Mouse (Mus musculus) small intestine, adult 2 months (tissue): ENCODE data around the gene Nfatc2. TPM values are rescaled to one million over a fixed set of nuclear protein-coding genes. Genes with fewer than 3 reads are reported as not detected.

Experiments
- H3K27ac ChIP-seq: fragments of 200-500 bp; 2 replicates; pipeline ENCODE4 v1.5.1; 2012; ENCODE audit warnings: low read depth, low read length, control low read depth, inconsistent platforms; ENCODE audit not compliant: insufficient read depth
- H3K27me3 ChIP-seq: fragments of 200-500 bp; 2 replicates; pipeline ENCODE4 v1.6.1; 2012; ENCODE audit warnings: mild to moderate bottlenecking, moderate library complexity, low read length, inconsistent platforms; ENCODE audit not compliant: control insufficient read depth, insufficient read depth
- H3K36me3 ChIP-seq: fragments of 200-500 bp; 2 replicates; pipeline ENCODE4 v1.6.1; 2012; ENCODE audit warnings: mild to moderate bottlenecking, low read length, control low read depth, inconsistent platforms; ENCODE audit not compliant: control insufficient read depth, insufficient read depth
- H3K4me1 ChIP-seq: fragments of 200-500 bp; 2 replicates; pipeline ENCODE4 v1.6.1; 2012; ENCODE audit warnings: low read length, inconsistent platforms, mixed read lengths; ENCODE audit not compliant: control insufficient read depth, insufficient read depth, insufficient read length
- H3K4me3 ChIP-seq: fragments of 200-500 bp; 2 replicates; pipeline ENCODE4 v1.5.1; 2012; ENCODE audit warnings: low read depth, mild to moderate bottlenecking, control low read depth, inconsistent platforms, low read length, moderate library complexity
- CTCF ChIP-seq: fragments of 200-500 bp; IDR thresholded peaks from 2 replicates; pipeline ENCODE4 v1.5.1; 2012; ENCODE audit warnings: low read depth, mild to moderate bottlenecking, control low read depth, inconsistent platforms, low read length, moderate library complexity, mixed read lengths; ENCODE audit not compliant: insufficient replicate concordance, insufficient read length; ENCODE audit errors: extremely low read depth
- POLR2A ChIP-seq: fragments of 200-500 bp; IDR thresholded peaks from 2 replicates; pipeline ENCODE4 v1.6.1; 2012; ENCODE audit warnings: low read depth, mild to moderate bottlenecking, control low read depth, inconsistent platforms, low read length, moderate library complexity
- WGBS: fragments of 180-500 bp; shearing (Covaris S2); methylation state at CpG from one replicate; pipeline ENCODE4 v1.1.7; 2018; 5-methylcytosine and 5-hydroxymethylcytosine counted together
- polyA plus RNA-seq: library from polyadenylated mRNA; depleted of rRNA; stranded (reverse); fragments of >200 nt; gene quantifications from 2 replicates; pipeline ENCODE4 v1.2.3, GENCODE M21; 2012

Gene Nfatc2
- polyA plus RNA-seq, 1 experiment, result 3.9 TPM

- no peaks in the 10 kb centered on the region for H3K27me3 ChIP-seq
- H3K4me1 ChIP-seq, result 0 out of 2 replicates have a peak, but pooled peaks cover 2% of the 10 kb centered on the region
- H3K4me3 ChIP-seq, result no peak overlapping the region
- 76% methylated on average over 9 of the region's 9 CpGs for WGBS
- H3K36me3 ChIP-seq, result no peaks in the 10 kb centered on the region
- H3K27ac ChIP-seq, result no peak overlapping the region
- no peak for TF ChIP-seq CTCF
- no peak for TF ChIP-seq POLR2A
Measured at GRCm38 (mm10) chr2:168608125-168608564, 6.7 kb upstream of the Nfatc2 start.

- 52% methylated on average over 16 of the region's 16 CpGs for WGBS
Measured at GRCm38 (mm10) chr2:168604655-168605070, 3.2 kb upstream of the Nfatc2 start.

GRCm38 (mm10) chr2:168602387-168602741, 907 bp upstream of the Nfatc2 start:
- Histone ChIP-seq H3K36me3 (no peaks in the 10 kb centered on the region), H3K4me1 (peaks cover 4% of the 10 kb centered on the region; the same call in 1 of the 2 replicates), H3K27ac (no peak overlapping the region), H3K27me3 (peaks cover 21% of the 10 kb centered on the region), H3K4me3 (no peak overlapping the region)
- WGBS, result 33% methylated on average over 12 of the region's 12 CpGs
- TF ChIP-seq CTCF, result no peak
- no peak for TF ChIP-seq POLR2A

More at GRCm38 (mm10) chr2:168604655-168605070, 3.2 kb upstream of the Nfatc2 start:
- TF ChIP-seq POLR2A (no peak), CTCF (no peak)
- peaks cover 21% of the 10 kb centered on the region for H3K27me3 ChIP-seq
- no peaks in the 10 kb centered on the region for H3K36me3 ChIP-seq
- H3K4me1 ChIP-seq, result peaks cover 4% of the 10 kb centered on the region; the same call in 1 of the 2 replicates
- H3K4me3 ChIP-seq, result no peak overlapping the region
- no peak overlapping the region for H3K27ac ChIP-seq

GRCm38 (mm10) chr2:168600750-168601490, 537 bp downstream of the Nfatc2 start:
- WGBS, result 5% methylated on average over 32 of the region's 32 CpGs
- TF ChIP-seq CTCF (no peak), POLR2A (no peak)
- no peaks in the 10 kb centered on the region for H3K36me3 ChIP-seq
- H3K4me1 ChIP-seq, result peaks cover 4% of the 10 kb centered on the region; the same call in 1 of the 2 replicates
- H3K27ac ChIP-seq, result no peak overlapping the region
- H3K4me3 ChIP-seq, result peak overlapping the region; percentile 51
- H3K27me3 ChIP-seq, result peaks cover 21% of the 10 kb centered on the region

- WGBS, result 79% methylated on average over 7 of the region's 7 CpGs
- Histone ChIP-seq H3K27ac (no peak overlapping the region), H3K27me3 (peaks cover 8% of the 10 kb centered on the region), H3K4me1 (peaks cover under 1% of the 10 kb centered on the region; the same call in 1 of the 2 replicates), H3K4me3 (no peak overlapping the region), H3K36me3 (no peaks in the 10 kb centered on the region)
- TF ChIP-seq CTCF (no peak), POLR2A (no peak)
Measured at GRCm38 (mm10) chr2:168595693-168596092, 5.8 kb downstream of the Nfatc2 start.

- TF ChIP-seq CTCF (no peak), POLR2A (no peak)
- WGBS, result 81% methylated on average over 6 of the region's 6 CpGs
Measured at GRCm38 (mm10) chr2:168593676-168594075, 7.8 kb downstream of the Nfatc2 start.

GRCm38 (mm10) chr2:168593004-168593403, 8.5 kb downstream of the Nfatc2 start:
- no peak overlapping the region for H3K27ac ChIP-seq
- no peak for TF ChIP-seq CTCF
- TF ChIP-seq POLR2A, result no peak

More at GRCm38 (mm10) chr2:168593676-168594075, 7.8 kb downstream of the Nfatc2 start:
- Histone ChIP-seq H3K27me3 (no peaks in the 10 kb centered on the region), H3K4me1 (peaks cover 5% of the 10 kb centered on the region), H3K27ac (no peak overlapping the region), H3K4me3 (no peak overlapping the region), H3K36me3 (no peaks in the 10 kb centered on the region)

More at GRCm38 (mm10) chr2:168593004-168593403, 8.5 kb downstream of the Nfatc2 start:
- no peaks in the 10 kb centered on the region for H3K27me3 ChIP-seq
- H3K4me1 ChIP-seq, result peaks cover 5% of the 10 kb centered on the region
- no peak overlapping the region for H3K4me3 ChIP-seq
- WGBS, result 86% methylated on average over 5 of the region's 5 CpGs
- H3K36me3 ChIP-seq, result no peaks in the 10 kb centered on the region
